Mouse (Mus musculus) brown adipose tissue, adult 24 weeks (tissue): ENCODE measurements around the gene Renbp. TPM values are rescaled to one million over a fixed set of nuclear protein-coding genes. Genes with fewer than 3 reads are reported as not detected.

Experiments used
- H3K27ac ChIP-seq: fragments of 200-500 bp; replicated peaks from 2 replicates; pipeline ENCODE4 v1.5.1; 2012; ENCODE audit warnings: low read depth, mild to moderate bottlenecking, low read length
- H3K4me1 ChIP-seq: fragments of 200-500 bp; 2 replicates; pipeline ENCODE4 v1.6.1; 2012; ENCODE audit warnings: low read length, mixed read lengths; ENCODE audit not compliant: control insufficient read depth, insufficient read depth, insufficient read length
- H3K4me3 ChIP-seq: fragments of 200-500 bp; 2 replicates; pipeline ENCODE4 v1.5.1; 2012; ENCODE audit warnings: low read depth, mild to moderate bottlenecking, low read length, moderate library complexity; ENCODE audit not compliant: insufficient read depth
- polyA plus RNA-seq: library from polyadenylated mRNA; stranded (reverse); fragments of >200 nt; gene quantifications from 2 replicates; pipeline ENCODE4 v1.2.4, GENCODE M21; 2012; ENCODE audit not compliant: missing spikeins, insufficient read depth, insufficient read length

Renbp gene
- polyA plus RNA-seq, 1 experiment: 7.4 TPM

GRCm38 (mm10) chrX:73948647-73949046 is 18.0 kb upstream of the Renbp start:
- Histone ChIP-seq H3K4me1 (no peaks in the 10 kb centered on the region), H3K27ac (no peak overlapping the region), H3K4me3 (no peak overlapping the region)

- no peaks in the 10 kb centered on the region for H3K4me1 ChIP-seq
- H3K4me3 ChIP-seq: no peak overlapping the region
- H3K27ac ChIP-seq: no peak overlapping the region
Measured at GRCm38 (mm10) chrX:73946896-73947295, 16.2 kb upstream of the Renbp start.

DNA sequence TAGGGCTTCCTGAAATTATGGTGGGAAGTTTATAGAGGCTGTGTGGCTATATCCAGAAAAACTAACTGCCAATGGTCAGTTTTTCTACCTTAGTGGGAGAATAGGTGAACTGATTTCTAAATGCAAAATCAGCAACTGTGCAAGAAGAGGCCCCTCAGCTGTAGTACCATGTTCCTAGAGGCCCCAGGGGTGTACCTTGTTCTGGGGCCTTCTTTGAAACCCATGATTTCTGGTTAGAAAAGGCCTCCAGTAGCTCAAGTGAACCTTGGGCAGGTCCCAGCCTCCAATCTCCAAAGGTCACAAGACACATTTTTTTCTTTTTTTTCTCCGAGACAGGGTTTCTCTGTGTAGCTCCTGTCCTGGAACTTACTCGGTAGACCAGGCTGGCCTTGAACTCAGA is 11.6 kb upstream of the Renbp start:
- no peaks in the 10 kb centered on the region for H3K4me1 ChIP-seq
- no peak overlapping the region for H3K27ac ChIP-seq
- H3K4me3 ChIP-seq: no peak overlapping the region

GRCm38 (mm10) chrX:73941860-73942259 is 11.2 kb upstream of the Renbp start:
- H3K4me1 ChIP-seq: no peaks in the 10 kb centered on the region
- no peak overlapping the region for H3K27ac ChIP-seq
- H3K4me3 ChIP-seq: no peak overlapping the region

DNA sequence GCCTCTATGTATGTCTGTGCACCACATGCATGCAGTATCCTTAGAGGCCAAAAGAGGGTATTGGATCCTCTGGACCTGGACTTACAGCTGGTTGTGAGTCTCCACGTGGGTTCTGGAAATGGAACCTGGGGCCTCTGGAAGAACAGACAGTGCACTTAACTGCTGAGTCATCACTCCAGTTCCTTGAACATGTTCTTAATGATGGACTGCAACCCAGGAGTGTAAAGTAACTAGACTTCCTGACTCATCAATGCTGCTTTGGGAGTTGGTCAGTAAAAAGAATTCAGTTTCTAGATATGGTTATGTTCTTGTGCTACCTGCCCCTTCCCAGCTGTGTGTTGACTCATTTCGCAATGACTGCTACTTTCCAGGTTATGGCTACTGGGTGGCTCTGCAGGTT is 1.2 kb upstream of the Renbp start:
- H3K4me1 ChIP-seq: no peaks in the 10 kb centered on the region
- no peak overlapping the region for H3K4me3 ChIP-seq
- no peak overlapping the region for H3K27ac ChIP-seq

GRCm38 (mm10) chrX:73922550-73922882 is 8.1 kb downstream of the Renbp start:
- Histone ChIP-seq H3K27ac (no peak overlapping the region), H3K4me1 (no peaks in the 10 kb centered on the region)

DNA sequence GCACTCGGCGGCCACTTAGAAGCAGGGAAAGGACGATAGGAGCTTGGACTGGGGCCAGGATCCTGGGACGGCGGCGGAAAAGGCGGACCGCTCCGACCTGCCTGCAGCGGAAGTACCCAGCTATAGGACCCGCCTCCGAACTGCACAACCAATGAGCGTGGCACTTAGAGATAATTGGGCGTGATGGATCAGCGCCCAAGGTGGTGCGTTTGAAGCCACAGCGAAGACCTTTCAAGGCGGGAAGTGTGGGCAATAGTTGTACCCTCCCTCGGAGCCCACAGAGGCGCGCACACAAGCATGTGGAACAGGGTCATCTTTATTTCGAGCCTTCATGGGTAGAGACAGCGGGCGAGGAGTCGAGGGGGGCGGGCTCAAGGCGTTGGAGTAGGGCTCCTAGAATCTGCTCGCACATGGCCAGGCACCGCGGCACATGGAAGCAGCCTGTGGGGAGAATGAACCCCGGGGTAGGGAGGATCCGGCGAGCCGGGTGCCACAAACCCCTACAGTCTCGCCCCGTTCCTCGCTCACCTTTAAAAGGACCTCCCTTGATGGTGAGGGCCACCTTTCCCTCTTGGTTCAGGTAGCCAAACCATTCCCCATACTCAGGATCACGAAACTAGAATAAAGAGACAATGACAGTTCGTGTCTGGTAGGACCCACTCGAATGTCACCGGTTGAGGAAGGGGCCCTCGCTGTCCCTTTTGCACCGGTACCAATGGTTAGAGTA is 8.7 kb downstream of the Renbp start, which contains the start of the genes Arhgap4 and Naa10:
Gene Arhgap4 (minus strand): TSS at position 48 of the 727 bp plus-strand sequence.
Gene Naa10 (minus strand): TSS at position 122 of the 727 bp plus-strand sequence.
- Histone ChIP-seq H3K27ac (peak within 1 kb of the TSS; percentile 76), H3K4me3 (peak within 1 kb of the TSS; percentile 97), H3K4me1 (no peaks in the 10 kb centered on the region)

More at GRCm38 (mm10) chrX:73922550-73922882, 8.1 kb downstream of the Renbp start:
- peak overlapping the region; percentile 97 for H3K4me3 ChIP-seq

- Histone ChIP-seq H3K4me3 (peak overlapping the region; percentile 97), H3K27ac (peak overlapping the region; percentile 76), H3K4me1 (no peaks in the 10 kb centered on the region)
Measured at GRCm38 (mm10) chrX:73921285-73921822, 9.3 kb downstream of the Renbp start.

DNA sequence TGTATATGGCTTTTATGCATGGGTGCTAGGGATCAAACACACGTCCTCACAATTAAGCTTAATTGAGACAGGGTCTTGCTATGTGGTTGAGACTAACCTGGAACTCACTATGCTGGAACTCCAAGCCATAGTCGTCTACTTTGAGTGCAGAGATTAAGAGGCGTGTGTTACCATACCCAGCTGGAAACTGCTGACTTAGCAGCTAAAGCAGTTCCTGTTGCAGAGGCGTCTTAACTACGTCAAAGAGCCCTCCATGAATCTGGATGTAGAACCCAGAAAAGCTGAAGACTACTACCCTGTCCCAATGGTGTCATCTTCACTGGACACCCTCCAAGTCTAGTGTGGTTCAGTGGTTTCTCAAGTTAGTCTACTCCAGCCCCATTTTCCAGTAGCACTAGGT is 12.0 kb downstream of the Renbp start:
- Histone ChIP-seq H3K4me1 (no peaks in the 10 kb centered on the region), H3K27ac (no peak overlapping the region), H3K4me3 (no peak overlapping the region)

DNA sequence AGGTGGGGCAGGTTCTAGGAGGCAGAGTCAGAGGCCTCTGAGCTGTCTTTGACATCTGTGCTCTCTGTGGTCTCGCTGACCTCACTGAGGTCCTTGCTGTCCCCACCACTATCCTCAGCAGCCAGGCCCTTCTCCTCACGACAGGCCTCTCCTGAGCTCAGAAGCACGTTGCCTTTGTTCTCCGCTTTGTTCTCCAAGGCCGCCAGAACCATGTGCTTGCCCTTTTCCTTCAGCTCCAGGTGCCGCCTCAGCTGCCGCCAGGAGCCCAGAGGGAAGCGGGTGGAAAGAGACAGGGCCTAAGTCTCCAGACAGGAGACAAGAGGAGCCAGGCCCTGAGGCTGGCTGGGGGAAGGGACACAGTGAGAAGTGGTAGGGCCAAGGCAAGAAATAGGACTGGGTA is 13.7 kb downstream of the Renbp start:
- H3K4me3 ChIP-seq: no peak overlapping the region
- H3K4me1 ChIP-seq: no peaks in the 10 kb centered on the region
- no peak overlapping the region for H3K27ac ChIP-seq

DNA sequence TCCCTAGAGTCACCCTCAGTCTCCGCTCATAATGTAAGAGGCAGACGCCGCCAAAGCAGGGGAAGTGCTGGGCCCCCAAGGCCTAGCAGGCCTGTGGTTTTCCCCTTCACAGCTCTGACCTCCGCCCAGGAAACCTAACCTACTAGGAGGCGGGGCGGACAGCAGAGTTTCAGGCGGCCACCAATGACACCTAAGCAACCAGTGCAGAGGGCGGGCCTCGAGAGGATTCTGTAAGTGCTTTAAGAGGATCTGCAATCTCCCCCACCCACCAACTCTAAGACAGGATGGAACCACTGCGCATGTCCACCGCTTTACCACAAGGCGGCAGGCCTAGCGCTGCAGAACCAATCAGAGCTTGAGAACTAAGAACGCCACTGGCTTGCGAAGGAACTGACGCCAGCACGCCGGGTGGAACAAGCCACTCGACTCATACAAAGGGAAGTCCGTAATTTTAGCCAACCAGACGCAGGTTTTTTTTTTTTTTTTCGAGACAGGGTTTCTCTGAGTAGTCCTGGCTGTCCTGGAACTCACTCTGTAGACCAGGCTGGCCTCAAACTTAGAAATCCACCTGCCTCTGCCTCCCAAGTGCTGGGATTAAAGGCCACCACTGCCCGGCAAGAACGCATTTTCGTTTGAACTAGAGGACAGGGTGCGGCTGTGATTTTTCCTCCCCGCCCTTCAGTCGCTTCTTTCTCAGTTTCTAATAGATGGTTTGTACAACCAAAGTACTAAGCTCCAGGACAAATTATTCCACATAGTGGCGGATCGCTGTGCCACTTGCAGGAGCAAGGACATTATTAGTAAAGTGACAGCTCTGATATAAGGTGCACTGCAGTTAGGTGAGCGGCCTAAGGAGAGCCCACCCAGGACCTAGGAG is 15.6 kb downstream of the Renbp start:
- Histone ChIP-seq H3K4me1 (no peaks in the 10 kb centered on the region), H3K27ac (peak overlapping the region; percentile 84), H3K4me3 (peak overlapping the region; percentile 52)

DNA sequence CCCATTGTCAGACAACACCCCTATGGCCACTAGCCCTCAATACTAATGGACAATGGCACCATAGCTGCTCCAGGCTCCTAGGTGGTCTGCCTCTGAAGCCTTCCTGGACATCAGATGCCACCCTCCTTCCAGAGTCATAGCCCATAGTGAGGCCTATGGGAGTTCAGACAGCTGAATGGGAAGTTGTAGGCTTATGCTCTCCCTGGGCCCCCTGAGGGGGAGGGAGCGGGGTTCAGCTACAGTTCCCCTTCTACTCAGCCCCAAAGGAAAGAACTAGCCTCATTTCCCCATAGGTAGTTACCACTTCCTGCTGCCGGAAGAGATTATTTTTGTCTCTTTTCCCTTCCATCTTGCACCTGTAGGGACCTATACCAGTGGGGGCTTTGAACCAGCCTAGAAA is 19.1 kb downstream of the Renbp start:
- H3K27ac ChIP-seq: no peak overlapping the region; the same call in 1 of the 2 replicates
- H3K4me3 ChIP-seq: no peak overlapping the region
- H3K4me1 ChIP-seq: no peaks in the 10 kb centered on the region

DNA sequence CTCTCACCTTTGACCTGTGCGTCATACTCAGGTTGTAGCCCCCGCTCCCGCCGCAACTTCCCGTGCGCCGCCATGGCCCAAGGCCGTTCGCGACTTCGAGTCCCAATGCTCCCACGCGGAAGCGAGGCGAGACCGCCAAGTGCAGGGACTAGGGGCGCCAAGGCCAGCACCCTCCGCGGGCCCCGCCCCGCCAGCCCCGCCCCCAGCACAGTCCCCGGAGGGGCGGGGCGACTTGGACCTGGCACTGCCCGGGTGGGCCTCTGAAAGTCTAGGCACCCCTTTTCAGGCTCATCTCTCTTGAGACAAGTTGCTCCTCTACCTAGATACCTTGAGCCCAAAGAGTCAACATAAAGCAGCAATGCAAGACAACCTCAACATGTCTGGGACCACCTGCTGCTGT is 19.5 kb downstream of the Renbp start:
- Histone ChIP-seq H3K27ac (peak overlapping the region; percentile 24; the same call in 1 of the 2 replicates), H3K4me1 (no peaks in the 10 kb centered on the region), H3K4me3 (peak overlapping the region; percentile 37)

DNA sequence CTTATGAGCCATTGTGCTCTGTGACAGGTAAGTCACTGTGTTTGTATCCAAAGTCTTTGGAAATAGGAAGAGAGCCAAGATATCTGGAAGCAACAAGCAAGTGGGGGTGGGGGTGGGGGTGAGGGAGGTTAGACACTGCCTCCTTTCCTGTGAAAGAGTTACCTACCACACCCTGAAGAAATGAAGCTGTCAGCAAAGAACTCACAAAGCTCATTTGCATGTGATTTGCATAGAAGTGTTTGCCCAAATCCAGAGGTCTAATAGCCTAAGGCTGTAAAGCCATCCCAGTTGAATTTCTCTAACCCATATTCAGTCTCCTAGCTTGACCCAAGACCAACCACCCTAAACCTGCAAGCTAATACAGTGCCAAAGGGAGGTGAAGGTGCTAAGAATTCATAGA is 20.2 kb downstream of the Renbp start:
- Histone ChIP-seq H3K27ac (peak overlapping the region; percentile 24; the same call in 1 of the 2 replicates), H3K4me3 (peak overlapping the region; percentile 37), H3K4me1 (no peaks in the 10 kb centered on the region)

- Histone ChIP-seq H3K27ac (no peak overlapping the region), H3K4me3 (no peak overlapping the region), H3K4me1 (no peaks in the 10 kb centered on the region)
Measured at GRCm38 (mm10) chrX:73910049-73910448, 20.6 kb downstream of the Renbp start.
